Mouse (Mus musculus): ENCODE data around the gene Phrf1.

GRCm38 (mm10) chr7:141256159-141256558, 27.6 kb downstream of the Phrf1 start:
- TF ChIP-seq POLR2A (IDR thresholded peaks at IDR 0.05; ENCODE audit: borderline replicate concordance, extremely low read depth, low read depth, low read length) (no peak), CTCF (IDR thresholded peaks at IDR 0.05; ENCODE audit: insufficient read depth, low read length) (no peak)
